Mouse (Mus musculus) olfactory bulb, adult 2 months (tissue): ENCODE measurements around the gene Elavl4. TPM values are rescaled to one million over a fixed set of nuclear protein-coding genes. Genes with fewer than 3 reads are reported as not detected.

Source experiments
- H3K27ac ChIP-seq: fragments of 200-500 bp; 2 replicates; pipeline ENCODE4 v1.5.1; 2012; ENCODE audit warnings: low read depth, low read length; ENCODE audit not compliant: insufficient read depth
- H3K4me1 ChIP-seq: fragments of 200-500 bp; 2 replicates; pipeline ENCODE4 v1.6.1; 2012; ENCODE audit warnings: low read length; ENCODE audit not compliant: control insufficient read depth, insufficient read depth
- H3K4me3 ChIP-seq: fragments of 200-500 bp; 2 replicates; pipeline ENCODE4 v1.5.1; 2012; ENCODE audit warnings: mild to moderate bottlenecking, low read depth, low read length, moderate library complexity; ENCODE audit not compliant: insufficient read depth
- CTCF ChIP-seq: fragments of 200-500 bp; IDR thresholded peaks from 2 replicates; pipeline ENCODE4 v1.5.1; 2012; ENCODE audit warnings: low read depth, mild to moderate bottlenecking, low read length, moderate library complexity; ENCODE audit not compliant: insufficient read depth
- POLR2A ChIP-seq: fragments of 200-500 bp; IDR thresholded peaks from 2 replicates; pipeline ENCODE4 v1.6.1; 2012; ENCODE audit warnings: mild to moderate bottlenecking, low read depth, low read length, moderate library complexity; ENCODE audit not compliant: insufficient read depth
- WGBS: fragments of 180-500 bp; shearing (Covaris S2); methylation state at CpG from one replicate; pipeline ENCODE4 v1.1.7; 2018; 5-methylcytosine and 5-hydroxymethylcytosine counted together
- polyA plus RNA-seq: library from polyadenylated mRNA; stranded (reverse); fragments of >200 nt; gene quantifications from 2 replicates; pipeline ENCODE4 v1.2.4, GENCODE M21; 2012; ENCODE audit warnings: low replicate concordance; ENCODE audit not compliant: missing spikeins, insufficient read depth, insufficient read length

The Elavl4 gene
- polyA plus RNA-seq, 1 experiment, result not detected

GRCm38 (mm10) chr4:110213666-110214065, 138.0 kb downstream of the Elavl4 start:
- Histone ChIP-seq H3K4me3 (no peak overlapping the region), H3K27ac (no peak overlapping the region), H3K4me1 (no peaks in the 10 kb centered on the region; the same call in 1 of the 2 replicates)
- 62% methylated on average over 5 of the region's 5 CpGs for WGBS
- TF ChIP-seq CTCF (no peak), POLR2A (no peak)

DNA sequence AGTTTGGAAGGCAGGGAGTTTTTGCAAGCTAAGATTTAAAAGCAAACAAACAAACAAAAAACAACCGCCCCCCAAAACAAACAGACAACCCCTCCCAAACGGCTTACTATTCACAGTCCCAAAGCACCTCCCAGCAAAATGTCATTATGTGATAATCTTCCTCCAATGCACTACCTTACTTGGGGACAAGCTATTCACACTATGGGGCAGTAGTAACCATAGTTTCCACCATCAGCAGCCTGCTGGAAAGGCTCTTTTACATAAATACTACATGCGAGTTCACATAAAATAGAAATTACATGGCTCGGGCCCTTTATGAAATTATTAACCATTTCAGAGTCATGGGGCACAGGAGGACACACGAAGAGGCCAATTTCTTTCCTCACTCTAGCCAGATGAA, 141.5 kb downstream of the Elavl4 start:
- H3K4me1 ChIP-seq, result no peaks in the 10 kb centered on the region; the same call in 1 of the 2 replicates
- no peak overlapping the region for H3K4me3 ChIP-seq
- whole genome bisulfite sequencing, result 62% methylated on average over 5 of the region's 5 CpGs
- H3K27ac ChIP-seq, result no peak overlapping the region
- TF ChIP-seq POLR2A (no peak), CTCF (no peak)

DNA sequence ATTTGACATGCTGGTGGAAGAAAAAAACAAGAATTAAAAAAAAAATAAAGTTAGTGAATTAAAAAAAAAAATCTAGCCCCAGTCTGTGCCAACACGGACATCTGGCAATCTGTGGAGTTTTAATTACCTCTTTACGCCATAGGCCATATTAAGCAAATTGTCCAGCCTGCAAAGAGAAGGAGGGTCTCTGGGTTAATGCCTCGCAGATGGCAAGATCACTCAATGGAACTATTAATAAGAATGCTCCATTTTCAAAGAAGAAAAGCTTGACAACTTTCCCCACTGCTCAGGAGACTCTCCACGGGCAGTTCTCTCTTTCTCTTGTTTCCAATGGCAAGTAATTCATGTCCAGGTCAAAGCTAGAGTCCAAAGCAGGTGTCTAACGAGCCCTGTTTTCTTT, 142.1 kb downstream of the Elavl4 start:
- Histone ChIP-seq H3K4me1 (no peaks in the 10 kb centered on the region; the same call in 1 of the 2 replicates), H3K27ac (no peak overlapping the region), H3K4me3 (no peak overlapping the region)
- WGBS, result 62% methylated on average over 5 of the region's 5 CpGs
- TF ChIP-seq POLR2A (no peak), CTCF (no peak)

DNA sequence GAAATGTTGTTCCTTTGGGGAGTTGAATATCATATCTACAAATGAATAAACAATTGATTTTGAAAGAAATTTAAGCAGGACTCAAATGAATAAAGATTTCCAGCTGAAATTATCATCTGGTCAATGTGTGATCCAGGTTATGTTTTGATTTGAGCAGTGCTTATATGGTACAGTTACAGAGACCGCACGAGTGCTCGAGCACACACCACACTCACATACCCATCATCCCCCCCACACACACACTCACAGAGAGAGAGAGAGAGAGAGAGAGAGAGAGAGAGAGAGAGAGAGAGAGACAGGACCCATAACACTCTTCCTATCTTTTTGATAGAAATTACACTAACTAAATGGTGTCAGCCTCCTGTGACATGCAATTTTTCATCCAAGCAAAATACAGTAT, 150.0 kb downstream of the Elavl4 start:
- Histone ChIP-seq H3K4me1 (no peaks in the 10 kb centered on the region), H3K4me3 (no peak overlapping the region), H3K27ac (no peak overlapping the region)
- TF ChIP-seq POLR2A, result no peak
- TF ChIP-seq CTCF, result no peak
- WGBS, result 86% methylated on average over 3 of the region's 3 CpGs

GRCm38 (mm10) chr4:110199897-110200296, 151.8 kb downstream of the Elavl4 start:
- 55% methylated on average over 5 of the region's 5 CpGs for WGBS
- TF ChIP-seq CTCF (no peak), POLR2A (no peak)
- no peaks in the 10 kb centered on the region for H3K4me1 ChIP-seq
- H3K27ac ChIP-seq, result no peak overlapping the region
- H3K4me3 ChIP-seq, result no peak overlapping the region

GRCm38 (mm10) chr4:110198600-110198999, 153.1 kb downstream of the Elavl4 start:
- H3K27ac ChIP-seq, result no peak overlapping the region
- no peak overlapping the region for H3K4me3 ChIP-seq
- WGBS, result 91% methylated on average over 2 of the region's 2 CpGs
- TF ChIP-seq CTCF, result no peak
- no peak for TF ChIP-seq POLR2A
- H3K4me1 ChIP-seq, result no peaks in the 10 kb centered on the region

GRCm38 (mm10) chr4:110177263-110177662, 174.4 kb downstream of the Elavl4 start:
- TF ChIP-seq CTCF, result no peak
- no peak for TF ChIP-seq POLR2A
- 95% methylated on average over 2 of the region's 2 CpGs for WGBS

DNA sequence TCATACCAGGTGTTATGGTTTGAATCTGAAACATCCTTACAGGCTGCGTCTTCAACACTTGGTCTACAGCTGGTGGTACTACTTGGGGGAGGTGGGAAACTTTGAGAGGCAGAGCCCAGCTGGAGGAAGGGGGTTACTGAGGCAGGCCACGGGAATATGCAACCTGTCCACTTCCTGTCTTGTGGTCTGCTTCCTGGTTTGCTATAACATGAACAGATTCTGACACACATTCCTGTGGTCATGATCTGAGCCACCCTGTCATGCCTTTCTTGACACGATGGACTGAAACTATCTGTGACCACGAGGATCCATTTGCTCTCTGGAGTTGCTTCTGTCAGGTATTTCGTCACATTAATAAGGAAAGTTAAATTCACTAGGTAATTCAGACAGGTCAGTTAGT, 179.7 kb downstream of the Elavl4 start:
- no peak overlapping the region for H3K27ac ChIP-seq
- H3K4me3 ChIP-seq, result no peak overlapping the region
- WGBS, result 89% methylated on average over 5 of the region's 5 CpGs
- H3K4me1 ChIP-seq, result no peaks in the 10 kb centered on the region
- no peak for TF ChIP-seq POLR2A
- TF ChIP-seq CTCF, result no peak

More at GRCm38 (mm10) chr4:110177263-110177662, 174.4 kb downstream of the Elavl4 start:
- Histone ChIP-seq H3K27ac (no peak overlapping the region), H3K4me3 (no peak overlapping the region), H3K4me1 (no peaks in the 10 kb centered on the region)

- H3K27ac ChIP-seq, result no peak overlapping the region
- TF ChIP-seq POLR2A, result no peak
- no peak for TF ChIP-seq CTCF
- WGBS, result 45% methylated on average over 5 of the region's 5 CpGs
- H3K4me1 ChIP-seq, result peaks cover 2% of the 10 kb centered on the region; the same call in 1 of the 2 replicates
- no peak overlapping the region for H3K4me3 ChIP-seq
Observed at GRCm38 (mm10) chr4:110165217-110165616, 186.5 kb downstream of the Elavl4 start.

GRCm38 (mm10) chr4:110161600-110161999, 190.1 kb downstream of the Elavl4 start:
- Histone ChIP-seq H3K4me1 (peaks cover 2% of the 10 kb centered on the region; the same call in 1 of the 2 replicates), H3K4me3 (no peak overlapping the region), H3K27ac (no peak overlapping the region)
- WGBS, result 98% methylated on average over 3 of the region's 3 CpGs
- no peak for TF ChIP-seq POLR2A
- no peak for TF ChIP-seq CTCF

GRCm38 (mm10) chr4:110157515-110158159, 194.1 kb downstream of the Elavl4 start:
- 61% methylated on average over 3 of the region's 3 CpGs for WGBS
- Histone ChIP-seq H3K4me1 (no peaks in the 10 kb centered on the region), H3K27ac (no peak overlapping the region), H3K4me3 (no peak overlapping the region)
- TF ChIP-seq CTCF (no peak), POLR2A (no peak)
